12 mouse cellular contexts compared by ENCODE assay signal in genomic region chr12:39950270-39950801, GRCm38 (mm10).
A peak's percentile ranks its signal among the peaks of the same experiment; 100 is the strongest.
DNase-seq lines count a peak whose midpoint lies in the region; ATAC-seq and TF ChIP-seq lines count a peak whose summit lies in the region.
"Had no signal": no experiment of that assay in that cellular context is flagged by ENCODE, and none has a peak within 500 bp of the region (broad histone marks: within the 10 kb centered on the region; RNA-seq: fewer than 3 reads in every experiment).

No protein-coding gene starts in this region.

- H3K36me3 ChIP-seq in liver, adult 2 months (ENCODE audit: control insufficient read depth, insufficient read depth, low read length) = no peaks in the 10 kb centered on the region
- H3K36me3 ChIP-seq in liver, embryonic 11.5 days (ENCODE audit: control insufficient read depth, insufficient read depth, low read length) = no peaks in the 10 kb centered on the region
- H3K36me3 ChIP-seq in neural tube, embryonic 15.5 days = no peaks in the 10 kb centered on the region
- no peaks in the 10 kb centered on the region for H3K36me3 ChIP-seq in kidney, embryonic 14.5 days (ENCODE audit: control insufficient read depth, insufficient read depth, low read length)
- H3K36me3 ChIP-seq: heart, embryonic 10.5 days had no signal

- no peak overlapping the region for H3K4me3 ChIP-seq in liver, adult 2 months (ENCODE audit: insufficient read depth, low read depth, low read length)
- no peak overlapping the region for H3K4me3 ChIP-seq in liver, embryonic 11.5 days (ENCODE audit: low read depth, low read length)
- no peak overlapping the region for H3K4me3 ChIP-seq in neural tube, embryonic 15.5 days (replicated peaks)
- H3K4me3 ChIP-seq in kidney, embryonic 14.5 days (ENCODE audit: low read length) = no peak overlapping the region
- H3K4me3 ChIP-seq: heart, embryonic 10.5 days; megakaryocyte, embryonic 14.5 days; myocyte had no signal

- H3K9ac ChIP-seq in liver, adult 2 months (ENCODE audit: low read depth, low read length) = no peak overlapping the region
- no peak overlapping the region for H3K9ac ChIP-seq in liver, embryonic 11.5 days (ENCODE audit: low read depth, low read length)
- H3K9ac ChIP-seq in neural tube, embryonic 15.5 days (replicated peaks) = no peak overlapping the region
- no peak overlapping the region for H3K9ac ChIP-seq in kidney, embryonic 14.5 days (ENCODE audit: low read depth, low read length)

- TF ChIP-seq POLR2A in liver, adult 2 months (IDR thresholded peaks at IDR 0.05; ENCODE audit: extremely low read depth, insufficient read depth, low read length) = no peak

- H3K27ac ChIP-seq in liver, adult 2 months (replicated peaks; ENCODE audit: insufficient read depth, low read depth, low read length) = no peak overlapping the region
- no peak overlapping the region for H3K27ac ChIP-seq in liver, embryonic 11.5 days (ENCODE audit: low read depth, low read length)
- H3K27ac ChIP-seq in neural tube, embryonic 15.5 days (replicated peaks) = no peak overlapping the region
- no peak overlapping the region for H3K27ac ChIP-seq in kidney, embryonic 14.5 days (ENCODE audit: low read depth, low read length)
- H3K27ac ChIP-seq: heart, embryonic 10.5 days had no signal

- H3K4me1 ChIP-seq in liver, adult 2 months (ENCODE audit: control insufficient read depth, insufficient read depth, low read length) = peaks cover 18% of the 10 kb centered on the region
- no peaks in the 10 kb centered on the region for H3K4me1 ChIP-seq in liver, embryonic 11.5 days (replicated peaks; ENCODE audit: control insufficient read depth, insufficient read depth, low read length)
- H3K4me1 ChIP-seq in neural tube, embryonic 15.5 days = no peaks in the 10 kb centered on the region
- H3K4me1 ChIP-seq in kidney, embryonic 14.5 days (ENCODE audit: control insufficient read depth, insufficient read depth, low read length) = no peaks in the 10 kb centered on the region
- H3K4me1 ChIP-seq: heart, embryonic 10.5 days; megakaryocyte, embryonic 14.5 days had no signal

- peak; percentile 56 to 80 for DNase-seq in adrenal gland, adult (ENCODE audit: inconsistent age in 2 of 2, low spot score in 1 of 2)
- no peak for DNase-seq in adrenal gland, postnatal 4 days (ENCODE audit: low spot score in 2 of 2)
- peak; percentile 99 for DNase-seq in liver, adult 2 months (ENCODE audit: extremely low read depth, low read depth, low spot score)
- DNase-seq in liver, embryonic 11.5 days (ENCODE audit: low spot score) = no peak
- peak; percentile 18 to 27 for DNase-seq in cerebellum, postnatal 36 days
- peak; percentile 27 to 38 for DNase-seq in right cerebral cortex, adult 2 months (ENCODE audit: low spot score in 2 of 2)
- DNase-seq: kidney, postnatal 36 days had no signal

- no peaks in the 10 kb centered on the region for H3K27me3 ChIP-seq in liver, adult 2 months (ENCODE audit: control insufficient read depth, insufficient read depth, low read length)
- H3K27me3 ChIP-seq in liver, embryonic 11.5 days (replicated peaks; ENCODE audit: control insufficient read depth, insufficient read depth, low read length) = no peaks in the 10 kb centered on the region
- H3K27me3 ChIP-seq in neural tube, embryonic 15.5 days (replicated peaks) = no peaks in the 10 kb centered on the region
- H3K27me3 ChIP-seq in kidney, embryonic 14.5 days (ENCODE audit: control insufficient read depth, insufficient read depth, low read length) = no peaks in the 10 kb centered on the region
- H3K27me3 ChIP-seq: megakaryocyte, embryonic 14.5 days had no signal

- 29% methylated on average over 7 of the region's 7 CpGs for WGBS in liver, adult 2 months
- WGBS in liver, embryonic 11.5 days = 86% methylated on average over 7 of the region's 7 CpGs
- 85% methylated on average over 7 of the region's 7 CpGs for WGBS in neural tube, embryonic 15.5 days
- 83% methylated on average over 7 of the region's 7 CpGs for WGBS in kidney, embryonic 14.5 days

- no peak overlapping the region for H3K4me2 ChIP-seq in liver, embryonic 11.5 days
- H3K4me2 ChIP-seq in neural tube, embryonic 15.5 days = no peak overlapping the region
- H3K4me2 ChIP-seq in kidney, embryonic 14.5 days (replicated peaks; ENCODE audit: low read depth, low read length) = no peak overlapping the region

- H3K9me3 ChIP-seq in liver, embryonic 11.5 days (ENCODE audit: control insufficient read depth, low read length) = no peaks in the 10 kb centered on the region
- H3K9me3 ChIP-seq in neural tube, embryonic 15.5 days (replicated peaks) = no peaks in the 10 kb centered on the region
- H3K9me3 ChIP-seq in kidney, embryonic 14.5 days (ENCODE audit: control insufficient read depth, low read length) = no peaks in the 10 kb centered on the region
- H3K9me3 ChIP-seq: heart, embryonic 10.5 days; megakaryocyte, embryonic 14.5 days had no signal

- TF ChIP-seq CTCF in liver, adult 2 months (IDR thresholded peaks at IDR 0.05; ENCODE audit: low read depth, low read length) = no peak

- no peak for ATAC-seq in liver, embryonic 11.5 days (replicated peaks; ENCODE audit: low FRiP score)
- no peak for ATAC-seq in neural tube, embryonic 15.5 days (ENCODE audit: low FRiP score)
- no peak for ATAC-seq in kidney, embryonic 14.5 days (ENCODE audit: low FRiP score, low TSS enrichment)

- H3K79me2 ChIP-seq in liver, adult 2 months (ENCODE audit: control insufficient read depth, insufficient read depth, low read length) = no peaks in the 10 kb centered on the region

Comparison
In these comparisons a context has a peak if more than half of its experiments do, and no peak if none do; other contexts are left out.
1. DNase-seq: peak in adrenal gland, adult (2 of 2), liver, adult 2 months (single experiment), cerebellum, postnatal 36 days (2 of 2) and right cerebral cortex, adult 2 months (2 of 2); none in adrenal gland, postnatal 4 days (0 of 2) and liver, embryonic 11.5 days (single experiment).